Mouse (Mus musculus) small intestine, adult 2 months (tissue): ENCODE measurements at regions not wholly inside any gene's neighbourhood (a gene's known extent, or its start where the extent isn't known, plus 50 kb on each side); places are given as distances from the start of the nearest gene placed in this dataset.

Experiments
- CTCF ChIP-seq: fragments of 200-500 bp; IDR thresholded peaks from 2 replicates; pipeline ENCODE4 v1.5.1; 2012; ENCODE audit warnings: low read depth, mild to moderate bottlenecking, control low read depth, inconsistent platforms, low read length, moderate library complexity, mixed read lengths; ENCODE audit not compliant: insufficient replicate concordance, insufficient read length; ENCODE audit errors: extremely low read depth
- POLR2A ChIP-seq: fragments of 200-500 bp; IDR thresholded peaks from 2 replicates; pipeline ENCODE4 v1.6.1; 2012; ENCODE audit warnings: low read depth, mild to moderate bottlenecking, control low read depth, inconsistent platforms, low read length, moderate library complexity

- TF ChIP-seq POLR2A (no peak), CTCF (no peak)
Measured at GRCm38 (mm10) chr13:42518686-42519085, 161.7 kb upstream of the Phactr1 start.
